Mouse (Mus musculus) olfactory bulb, adult 2 months (tissue): ENCODE measurements at regions not wholly inside any gene's neighbourhood (a gene's known extent, or its start where the extent isn't known, plus 50 kb on each side); places are given as distances from the start of the nearest gene placed in this dataset.

Experiments used
- CTCF ChIP-seq: fragments of 200-500 bp; IDR thresholded peaks from 2 replicates; pipeline ENCODE4 v1.5.1; 2012; ENCODE audit warnings: low read depth, mild to moderate bottlenecking, low read length, moderate library complexity; ENCODE audit not compliant: insufficient read depth
- POLR2A ChIP-seq: fragments of 200-500 bp; IDR thresholded peaks from 2 replicates; pipeline ENCODE4 v1.6.1; 2012; ENCODE audit warnings: mild to moderate bottlenecking, low read depth, low read length, moderate library complexity; ENCODE audit not compliant: insufficient read depth

DNA sequence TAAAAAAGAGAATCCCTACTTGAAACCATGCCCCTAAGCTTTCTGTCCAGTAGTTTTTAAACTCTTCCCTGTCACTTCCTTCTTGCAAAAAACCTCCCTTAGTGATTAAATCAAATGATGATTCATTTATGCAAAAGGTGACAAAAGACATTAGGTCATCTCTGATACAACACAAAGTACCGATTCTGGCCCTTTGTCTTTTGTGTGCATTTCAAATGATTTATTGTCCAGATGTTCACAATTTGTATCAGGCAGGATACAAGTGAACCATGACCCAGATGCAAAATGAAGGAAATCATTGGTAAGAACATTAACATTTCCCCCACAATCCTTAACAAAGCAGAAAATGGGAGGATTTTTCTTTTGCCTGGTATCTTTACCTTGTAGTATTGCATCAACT, 101.5 kb upstream of the Cav2 start:
- TF ChIP-seq CTCF (no peak), POLR2A (no peak)
